Mouse (Mus musculus) splenic B cell, adult 2 months (primary cell): ENCODE results near the gene Urah.

Experiments
- DNase-seq: peaks from one replicate; pipeline ENCODE4 v3.0.0-alpha.2; 2011; ENCODE audit warnings: low read depth, low spot score
- H3K27me3 ChIP-seq: 2 replicates; pipeline ENCODE4 v1.6.1; 2012; ENCODE audit warnings: mild to moderate bottlenecking, low read length, moderate library complexity, mixed read lengths; ENCODE audit not compliant: control insufficient read depth, poor library complexity, insufficient read depth, severe bottlenecking
- H3K36me3 ChIP-seq: 2 replicates; pipeline ENCODE4 v1.6.1; 2012; ENCODE audit warnings: mild to moderate bottlenecking, low read length, moderate library complexity, mixed read lengths; ENCODE audit not compliant: control insufficient read depth, poor library complexity, insufficient read depth, severe bottlenecking

Urah gene

GRCm38 (mm10) chr7:140880419-140880818 is 45.6 kb downstream of the Urah start:
- no peaks in the 10 kb centered on the region for H3K27me3 ChIP-seq
- no peak for DNase-seq
- no peaks in the 10 kb centered on the region for H3K36me3 ChIP-seq

- Histone ChIP-seq H3K27me3 (no peaks in the 10 kb centered on the region), H3K36me3 (no peaks in the 10 kb centered on the region)
- DNase-seq: peak; percentile 14
These were observed 46.2 kb downstream of the Urah start for GRCm38 (mm10) chr7:140880865-140881515.

- peak; percentile 95 for DNase-seq
- no peaks in the 10 kb centered on the region for H3K36me3 ChIP-seq
- no peaks in the 10 kb centered on the region for H3K27me3 ChIP-seq
These were observed 47.1 kb downstream of the Urah start, which contains the start of the genes Psmd13 and Sirt3 for GRCm38 (mm10) chr7:140881696-140882468. Gene Psmd13 (plus strand): TSS chr7:140881968. Gene Sirt3 (minus strand): TSS chr7:140882309.

DNA sequence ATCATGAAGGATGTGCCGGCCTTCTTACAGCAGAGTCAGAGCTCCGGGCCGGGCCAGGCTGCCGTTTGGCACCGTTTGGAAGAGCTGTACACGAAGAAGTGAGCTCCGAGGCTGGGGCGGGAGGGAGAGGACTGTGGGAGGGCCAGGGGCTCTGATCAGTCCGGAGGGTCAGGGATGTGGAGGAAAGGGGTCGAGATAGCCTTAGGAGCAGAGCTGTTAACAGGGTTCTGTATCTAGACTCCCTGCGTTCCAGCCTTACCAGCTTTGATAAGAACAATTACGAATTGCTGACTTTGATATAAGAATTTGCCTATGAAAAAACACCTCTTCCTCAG is 47.6 kb downstream of the Urah start:
- no peak for DNase-seq
- Histone ChIP-seq H3K27me3 (no peaks in the 10 kb centered on the region), H3K36me3 (no peaks in the 10 kb centered on the region)
